Mouse (Mus musculus) kidney, embryonic 16.5 days (tissue): ENCODE data around the gene Cdk12. TPM values are rescaled to one million over a fixed set of nuclear protein-coding genes. Genes with fewer than 3 reads are reported as not detected.

ENCODE experiments used
- ATAC-seq: fragments of 200-750 bp; cut with Nextera tagmentation; 2 replicates; pipeline ENCODE4 v1.8.0; 2017; ENCODE audit warnings: moderate TSS enrichment; ENCODE audit not compliant: low FRiP score, low TSS enrichment
- H3K27ac ChIP-seq: fragments of 300-500 bp; sonication (generic); 2 replicates; pipeline ENCODE4 v1.5.1; 2014; ENCODE audit warnings: low read length
- H3K27me3 ChIP-seq: fragments of 300-500 bp; sonication (generic); 2 replicates; pipeline ENCODE4 v1.6.1; 2014; ENCODE audit warnings: low read length, control low read depth, mixed read lengths; ENCODE audit not compliant: insufficient read depth
- H3K36me3 ChIP-seq: fragments of 300-500 bp; sonication (generic); 2 replicates; pipeline ENCODE4 v1.6.1; 2014; ENCODE audit warnings: low read length, control low read depth, mixed read lengths; ENCODE audit not compliant: insufficient read depth
- H3K4me1 ChIP-seq: fragments of 300-500 bp; sonication (generic); 2 replicates; pipeline ENCODE4 v1.6.1; 2014; ENCODE audit warnings: low read length, control low read depth, mixed read lengths; ENCODE audit not compliant: insufficient read depth
- H3K4me2 ChIP-seq: fragments of 300-500 bp; sonication (generic); replicated peaks from 2 replicates; pipeline ENCODE4 v1.6.1; 2014; ENCODE audit warnings: low read depth, low read length
- H3K4me3 ChIP-seq: fragments of 300-500 bp; sonication (generic); 2 replicates; pipeline ENCODE4 v1.5.1; 2014; ENCODE audit warnings: mild to moderate bottlenecking, low read length
- H3K9ac ChIP-seq: fragments of 300-500 bp; sonication (generic); replicated peaks from 2 replicates; pipeline ENCODE4 v1.6.1; 2014; ENCODE audit warnings: low read length
- H3K9me3 ChIP-seq: fragments of 300-500 bp; sonication (generic); 2 replicates; pipeline ENCODE4 v1.6.1; 2016; ENCODE audit warnings: low read length, control low read depth
- WGBS: fragments of 180-500 bp; shearing (Covaris S2); extraction: QIAGEN DNeasy Blood & Tissue Kit; methylation state at CpG from one replicate; pipeline ENCODE4 v1.1.7; 2014; 5-methylcytosine and 5-hydroxymethylcytosine counted together
- polyA plus RNA-seq: library from polyadenylated mRNA; unstranded; fragments of >200 nt; fragmentation: Nextera tagmentation; extraction: Ambion mirVana; gene quantifications from 2 replicates; pipeline ENCODE4 v1.2.1, GENCODE M21; 2015

Gene Cdk12
- polyA plus RNA-seq, 1 experiment from 2014 or later: 9.2 TPM

GRCm38 (mm10) chr11:98284230-98284629, 81.4 kb downstream of the Cdk12 start:
- Histone ChIP-seq H3K4me1 (peaks cover 7% of the 10 kb centered on the region; the same call in 1 of the 2 replicates), H3K4me2 (peak overlapping the region; percentile 53), H3K27ac (no peak overlapping the region), H3K36me3 (no peaks in the 10 kb centered on the region), H3K9ac (0 out of 2 replicates have a peak overlapping the region, but pooled peaks have one; percentile 26), H3K9me3 (no peaks in the 10 kb centered on the region), H3K4me3 (peak overlapping the region; percentile 29), H3K27me3 (0 out of 2 replicates have a peak, but pooled peaks cover 3% of the 10 kb centered on the region)
- peak; percentile 51; the same call in 1 of the 2 replicates for ATAC-seq
- under 1% methylated on average over 14 of the region's 17 CpGs for WGBS

DNA sequence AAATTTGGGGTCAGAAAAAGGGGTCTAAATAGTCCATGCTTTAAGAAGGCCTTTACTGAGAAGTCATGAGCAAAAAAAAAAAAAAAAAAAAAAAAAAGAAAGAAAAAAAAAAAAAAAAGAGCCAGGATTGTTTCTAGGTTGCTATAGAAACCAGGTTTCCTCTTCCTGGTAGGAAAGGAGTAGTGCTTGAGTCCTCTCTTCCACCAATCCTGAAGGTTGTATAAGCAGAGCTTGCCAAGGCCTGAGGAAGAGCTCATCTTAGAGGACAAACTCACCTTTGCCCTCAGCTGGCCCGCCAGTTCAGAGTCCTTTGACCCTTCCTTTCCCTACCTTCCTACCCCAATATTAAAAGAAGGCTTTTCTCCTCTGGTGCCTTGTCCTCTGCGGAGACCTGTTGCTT, 82.5 kb downstream of the Cdk12 start:
- Histone ChIP-seq H3K36me3 (no peaks in the 10 kb centered on the region), H3K4me2 (no peak overlapping the region), H3K9me3 (no peaks in the 10 kb centered on the region), H3K4me1 (peaks cover 7% of the 10 kb centered on the region; the same call in 1 of the 2 replicates), H3K27me3 (0 out of 2 replicates have a peak, but pooled peaks cover 3% of the 10 kb centered on the region), H3K9ac (no peak overlapping the region), H3K4me3 (no peak overlapping the region), H3K27ac (no peak overlapping the region)
- no peak for ATAC-seq
- 62% methylated on average over 2 of the region's 2 CpGs for WGBS

DNA sequence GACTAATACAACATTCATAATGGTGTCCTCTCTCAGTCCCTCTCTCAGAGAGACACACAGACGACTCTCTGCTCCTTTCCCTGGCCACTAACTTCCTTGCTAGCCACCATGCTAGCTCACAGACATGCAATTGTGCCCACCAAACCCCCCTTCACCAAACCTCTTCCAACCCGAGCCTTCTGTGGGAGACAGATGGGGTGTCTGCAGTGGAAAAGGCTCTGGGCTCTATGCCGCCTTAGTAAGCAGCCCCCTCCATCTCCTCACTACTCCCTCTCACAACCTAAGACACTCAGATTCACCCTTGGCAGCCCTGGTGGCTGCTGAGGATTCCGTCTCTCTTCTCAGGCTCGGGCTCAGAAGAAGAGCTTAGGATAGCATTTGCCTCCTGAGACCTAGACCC, 84.7 kb downstream of the Cdk12 start:
- Histone ChIP-seq H3K36me3 (no peaks in the 10 kb centered on the region), H3K9ac (no peak overlapping the region), H3K4me2 (no peak overlapping the region), H3K4me1 (peaks cover 7% of the 10 kb centered on the region; the same call in 1 of the 2 replicates), H3K27me3 (0 out of 2 replicates have a peak, but pooled peaks cover 3% of the 10 kb centered on the region), H3K4me3 (no peak overlapping the region), H3K27ac (no peak overlapping the region), H3K9me3 (no peaks in the 10 kb centered on the region)
- WGBS: 48% methylated on average over 5 of the region's 5 CpGs
- no peak for ATAC-seq

GRCm38 (mm10) chr11:98287961-98288360, 85.1 kb downstream of the Cdk12 start:
- Histone ChIP-seq H3K9me3 (no peaks in the 10 kb centered on the region), H3K4me3 (no peak overlapping the region), H3K9ac (no peak overlapping the region), H3K4me2 (no peak overlapping the region), H3K36me3 (no peaks in the 10 kb centered on the region), H3K27ac (no peak overlapping the region), H3K27me3 (0 out of 2 replicates have a peak, but pooled peaks cover 3% of the 10 kb centered on the region), H3K4me1 (peaks cover 7% of the 10 kb centered on the region; the same call in 1 of the 2 replicates)
- ATAC-seq: no peak
- WGBS: 47% methylated on average over 7 of the region's 7 CpGs

GRCm38 (mm10) chr11:98289873-98290272, 87.0 kb downstream of the Cdk12 start:
- ATAC-seq: no peak
- no peak overlapping the region for H3K4me2 ChIP-seq
- WGBS: 48% methylated on average over 13 of the region's 13 CpGs
- H3K9ac ChIP-seq: no peak overlapping the region
- H3K27me3 ChIP-seq: 0 out of 2 replicates have a peak, but pooled peaks cover 3% of the 10 kb centered on the region
- H3K9me3 ChIP-seq: no peaks in the 10 kb centered on the region
- H3K4me1 ChIP-seq: peaks cover 7% of the 10 kb centered on the region; the same call in 1 of the 2 replicates
- H3K27ac ChIP-seq: no peak overlapping the region
- no peaks in the 10 kb centered on the region for H3K36me3 ChIP-seq
- no peak overlapping the region for H3K4me3 ChIP-seq

DNA sequence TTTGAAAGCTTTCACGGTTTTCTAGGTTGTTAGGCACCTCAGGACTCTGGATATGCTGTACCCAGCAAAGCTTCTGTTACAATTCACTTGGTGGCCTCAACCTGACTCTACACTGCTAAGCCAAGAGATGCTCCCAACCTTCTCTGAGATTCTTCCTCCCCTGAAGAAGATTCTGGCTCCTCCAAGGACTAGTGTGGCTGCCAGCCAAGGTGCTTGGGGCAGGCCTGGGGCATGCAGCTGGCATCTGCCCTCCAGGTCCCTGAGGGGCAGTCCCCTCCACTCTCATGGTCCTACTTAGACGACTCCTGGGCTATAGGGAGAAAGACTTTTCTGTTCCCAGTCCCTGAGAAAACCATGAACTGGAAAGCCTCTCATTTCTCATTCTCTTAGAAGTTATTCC, 88.0 kb downstream of the Cdk12 start:
- Histone ChIP-seq H3K27me3 (0 out of 2 replicates have a peak, but pooled peaks cover 3% of the 10 kb centered on the region), H3K36me3 (no peaks in the 10 kb centered on the region), H3K4me2 (no peak overlapping the region), H3K4me1 (peaks cover 12% of the 10 kb centered on the region), H3K27ac (no peak overlapping the region), H3K9me3 (no peaks in the 10 kb centered on the region), H3K4me3 (no peak overlapping the region), H3K9ac (no peak overlapping the region)
- 62% methylated on average over 2 of the region's 2 CpGs for WGBS
- no peak for ATAC-seq

- no peaks in the 10 kb centered on the region for H3K36me3 ChIP-seq
- H3K27me3 ChIP-seq: no peaks in the 10 kb centered on the region; the same call in 1 of the 2 replicates
- WGBS: 41% methylated on average over 2 of the region's 2 CpGs
- no peaks in the 10 kb centered on the region for H3K9me3 ChIP-seq
- H3K4me1 ChIP-seq: peaks cover 24% of the 10 kb centered on the region
- ATAC-seq: no peak
- no peak overlapping the region for H3K9ac ChIP-seq
- H3K27ac ChIP-seq: no peak overlapping the region
- no peak overlapping the region for H3K4me2 ChIP-seq
- H3K4me3 ChIP-seq: no peak overlapping the region
Measured at GRCm38 (mm10) chr11:98293070-98293469, 90.2 kb downstream of the Cdk12 start.

DNA sequence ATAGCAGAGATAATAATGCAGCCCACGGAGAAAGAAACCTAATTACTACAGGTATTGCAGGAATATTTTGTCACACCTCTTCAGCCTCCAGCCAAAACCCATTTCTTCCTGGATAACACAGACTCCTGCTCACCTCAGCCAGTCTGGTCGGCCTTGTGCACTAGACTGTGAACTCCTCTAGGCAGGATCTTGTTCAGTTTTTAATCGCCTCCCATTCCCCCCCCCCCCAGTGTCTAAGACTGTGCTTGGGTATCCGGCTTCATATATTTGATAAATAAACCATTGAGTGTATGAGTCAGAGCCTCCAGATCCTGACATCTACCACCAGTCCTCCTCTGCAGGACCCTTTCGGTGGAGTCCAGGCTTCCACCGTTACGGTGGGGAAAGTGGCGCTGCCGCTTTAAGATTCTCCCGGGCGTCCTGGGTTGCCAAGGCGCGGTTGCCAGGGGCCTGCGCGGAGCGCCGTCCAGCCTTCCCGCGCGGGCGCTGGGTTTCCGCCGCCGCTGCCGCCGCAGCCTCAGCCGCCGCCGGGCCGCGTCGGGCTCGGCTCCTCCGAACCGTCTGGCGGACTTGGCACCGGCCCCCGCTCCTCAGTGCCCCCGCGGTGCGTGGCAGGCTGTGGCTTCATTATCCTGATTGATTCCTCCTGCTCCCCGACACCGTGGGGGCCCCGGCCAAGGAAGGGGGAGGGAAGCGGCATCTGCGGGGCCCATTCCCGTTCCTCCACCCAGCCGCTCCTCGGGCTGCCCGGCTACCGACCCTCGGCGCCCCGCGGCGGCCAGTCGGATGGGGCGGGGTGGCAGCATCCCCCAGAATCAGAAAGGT, 91.5 kb downstream of the Cdk12 start:
- Histone ChIP-seq H3K4me2 (peak overlapping the region; percentile 98), H3K4me3 (peak overlapping the region; percentile 72), H3K9me3 (no peaks in the 10 kb centered on the region), H3K27me3 (peaks cover 7% of the 10 kb centered on the region), H3K27ac (no peak overlapping the region), H3K9ac (peak overlapping the region; percentile 76), H3K36me3 (no peaks in the 10 kb centered on the region), H3K4me1 (peaks cover 36% of the 10 kb centered on the region)
- WGBS: under 1% methylated on average over 57 of the region's 58 CpGs
- ATAC-seq: peak; percentile 82

DNA sequence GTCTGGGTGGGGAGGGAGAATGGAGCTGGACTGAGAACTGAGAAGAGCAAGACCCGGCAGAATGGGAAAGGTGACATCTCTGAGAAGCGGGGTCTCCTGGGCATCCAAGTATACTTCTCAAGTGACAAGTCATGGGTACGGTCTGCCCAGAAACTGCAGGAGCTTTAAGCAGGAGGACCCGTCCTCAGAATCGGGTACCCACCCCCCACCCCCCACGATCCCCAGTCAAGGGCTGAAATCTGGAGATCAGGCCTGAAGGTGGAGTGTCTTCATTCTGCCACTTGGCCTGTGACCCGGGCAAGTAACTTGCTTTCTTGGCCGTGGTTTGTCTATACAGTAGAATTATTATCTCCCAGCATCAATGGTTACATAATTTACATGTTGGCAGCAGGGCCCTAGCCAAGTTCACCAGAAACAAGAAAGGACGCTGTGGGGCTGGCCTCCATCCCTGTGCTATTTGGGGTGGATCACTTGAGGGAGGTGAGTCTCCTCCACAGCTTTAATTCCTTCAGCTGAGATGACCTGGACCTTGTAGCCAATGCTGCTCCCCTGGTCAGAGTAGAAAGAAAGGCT, 92.2 kb downstream of the Cdk12 start:
- no peaks in the 10 kb centered on the region for H3K36me3 ChIP-seq
- 4% methylated on average over 9 of the region's 9 CpGs for WGBS
- peaks cover 7% of the 10 kb centered on the region for H3K27me3 ChIP-seq
- ATAC-seq: no peak
- H3K4me1 ChIP-seq: peaks cover 36% of the 10 kb centered on the region
- peak overlapping the region; percentile 72 for H3K4me3 ChIP-seq
- no peaks in the 10 kb centered on the region for H3K9me3 ChIP-seq
- H3K4me2 ChIP-seq: peak overlapping the region; percentile 98
- H3K9ac ChIP-seq: peak overlapping the region; percentile 76
- no peak overlapping the region for H3K27ac ChIP-seq
